Mouse (Mus musculus) central nervous system, embryonic 11.5 days (tissue): ENCODE measurements around the gene Olfr53. TPM values are rescaled to one million over a fixed set of nuclear protein-coding genes. Genes with fewer than 3 reads are reported as not detected.

Experiments
- polyA plus RNA-seq: library from polyadenylated mRNA; depleted of rRNA; stranded (reverse); fragments of >200 nt; gene quantifications from 2 replicates; pipeline ENCODE4 v1.2.3, GENCODE M21; 2012; rRNA removed

Olfr53 gene
- polyA plus RNA-seq: not detected in 2 replicates

GRCm38 (mm10) chr7:140646152-140646551 lies at the start of gene Olfr53:
Gene Olfr53 (plus strand): TSS chr7:140646452.

GRCm38 (mm10) chr7:140600969-140601368 lies 45.3 kb upstream of the Olfr53 start, which contains the start of gene Olfr46:
Gene Olfr46 (plus strand): TSS chr7:140601269.

GRCm38 (mm10) chr7:140628670-140629069 lies 17.6 kb upstream of the Olfr53 start, which contains the start of gene Olfr61:
Gene Olfr61 (plus strand): TSS chr7:140628970.

GRCm38 (mm10) chr7:140659630-140660029 lies 13.4 kb downstream of the Olfr53 start, which contains the start of gene Olfr539:
Gene Olfr539 (plus strand): TSS chr7:140659930.

GRCm38 (mm10) chr7:140681651-140682050 lies 35.4 kb downstream of the Olfr53 start, which contains the start of gene Olfr45:
Gene Olfr45 (plus strand): TSS chr7:140681951.

GRCm38 (mm10) chr7:140696967-140697366 lies 50.7 kb downstream of the Olfr53 start, which contains the start of gene Olfr541:
Gene Olfr541 (plus strand): TSS chr7:140697267.

Other genes with a start within 250 kb of the Olfr53 start
- gene Olfr531, start 243.5 kb upstream of the Olfr53 start, polyA plus RNA-seq: not detected in 2 replicates
- gene Olfr532, start 224.8 kb upstream of the Olfr53 start, polyA plus RNA-seq: not detected in 2 replicates
- not detected in 2 replicates for gene Olfr533, start 183.1 kb upstream of the Olfr53 start, polyA plus RNA-seq
- gene Olfr535, start 162.2 kb upstream of the Olfr53 start, polyA plus RNA-seq: not detected in 2 replicates
- not detected in 2 replicates for gene Olfr536, start 139.1 kb upstream of the Olfr53 start, polyA plus RNA-seq
- not detected in 2 replicates for gene Olfr538, start 78.6 kb upstream of the Olfr53 start, polyA plus RNA-seq
- not detected in 2 replicates for gene Olfr46, start 45.2 kb upstream of the Olfr53 start, polyA plus RNA-seq
- gene Olfr61, start 17.5 kb upstream of the Olfr53 start, polyA plus RNA-seq: not detected in 2 replicates
- gene Olfr539, start 13.5 kb downstream of the Olfr53 start, polyA plus RNA-seq: under 0.01 TPM in 2 replicates
- not detected in 2 replicates for gene Olfr45, start 35.5 kb downstream of the Olfr53 start, polyA plus RNA-seq
- gene Olfr541, start 50.8 kb downstream of the Olfr53 start, polyA plus RNA-seq: not detected in 2 replicates
- not detected in 2 replicates for gene Cyp2e1, start 117.3 kb downstream of the Olfr53 start, polyA plus RNA-seq
- 0.12 and 0.24 TPM in 2 replicates for gene Syce1, start 141.4 kb downstream of the Olfr53 start, polyA plus RNA-seq
- gene Zfp941, start 175.7 kb downstream of the Olfr53 start, polyA plus RNA-seq: 2.4 and 4.2 TPM in 2 replicates
- gene Urah, start 188.6 kb downstream of the Olfr53 start, polyA plus RNA-seq: 0.32 and 0.51 TPM in 2 replicates
- not detected in 2 replicates for gene Scgb1c1, start 199.1 kb downstream of the Olfr53 start, polyA plus RNA-seq
- not detected in 2 replicates for gene Odf3, start 201.4 kb downstream of the Olfr53 start, polyA plus RNA-seq
- 0.08 and 0.14 TPM in 2 replicates for gene Gm45785, start 209.9 kb downstream of the Olfr53 start, polyA plus RNA-seq
- gene Ric8a, start 210.5 kb downstream of the Olfr53 start, polyA plus RNA-seq: 61.0 and 61.6 TPM in 2 replicates
- 21.6 and 24.4 TPM in 2 replicates for gene Bet1l, start 211.1 kb downstream of the Olfr53 start, polyA plus RNA-seq
- gene Psmd13, start 235.5 kb downstream of the Olfr53 start, polyA plus RNA-seq: 167 and 206 TPM in 2 replicates
- gene Sirt3, start 235.9 kb downstream of the Olfr53 start, polyA plus RNA-seq: 22.4 and 26.1 TPM in 2 replicates